Mouse (Mus musculus) heart, embryonic 14.5 days (tissue): ENCODE measurements around the gene Msi2. TPM values are rescaled to one million over a fixed set of nuclear protein-coding genes. Genes with fewer than 3 reads are reported as not detected.

Experiments
- ATAC-seq: fragments of 200-750 bp; cut with Nextera tagmentation; 2 replicates; pipeline ENCODE4 v1.8.0; 2017; ENCODE audit warnings: low read depth, moderate TSS enrichment; ENCODE audit not compliant: insufficient number of reproducible peaks, insufficient read depth, low FRiP score
- H3K27ac ChIP-seq, 2 experiments: fragments of 200-500 bp in 1 of 2; fragments of 300-500 bp in 1 of 2; sonication (generic) in 1 of 2; replicated peaks in 1 of 2; 2 replicates each; pipeline ENCODE4 v1.5.1; 2012 to 2014; ENCODE audit warnings: low read depth in 2 of 2, low read length in 2 of 2, control low read depth in 1 of 2, mild to moderate bottlenecking in 1 of 2, mixed read lengths in 1 of 2; ENCODE audit not compliant: control insufficient read depth in 1 of 2, insufficient read depth in 1 of 2
- H3K27me3 ChIP-seq: fragments of 300-500 bp; sonication (generic); 2 replicates; pipeline ENCODE4 v1.6.1; 2014; ENCODE audit warnings: mild to moderate bottlenecking, low read length, control low read depth; ENCODE audit not compliant: control insufficient read depth, insufficient read depth
- H3K36me3 ChIP-seq: fragments of 300-500 bp; sonication (generic); 2 replicates; pipeline ENCODE4 v1.6.1; 2014; ENCODE audit warnings: mild to moderate bottlenecking, control low read depth, low read length, mixed read lengths; ENCODE audit not compliant: control insufficient read depth, insufficient read depth
- H3K4me1 ChIP-seq, 2 experiments: fragments of 200-500 bp in 1 of 2; fragments of 300-500 bp in 1 of 2; sonication (generic) in 1 of 2; 2 replicates each; pipeline ENCODE4 v1.6.1; 2012 to 2014; ENCODE audit warnings: low read length in 2 of 2, control low read depth in 1 of 2, mixed read lengths in 1 of 2; ENCODE audit not compliant: control insufficient read depth in 2 of 2, insufficient read depth in 2 of 2
- H3K4me2 ChIP-seq: fragments of 300-500 bp; sonication (generic); 2 replicates; pipeline ENCODE4 v1.6.1; 2014; ENCODE audit warnings: mild to moderate bottlenecking, low read length
- H3K4me3 ChIP-seq, 2 experiments: fragments of 200-500 bp in 1 of 2; fragments of 300-500 bp in 1 of 2; sonication (generic) in 1 of 2; 2 replicates each; pipeline ENCODE4 v1.5.1; 2012 to 2014; ENCODE audit warnings: low read length in 2 of 2, mild to moderate bottlenecking in 2 of 2, control low read depth in 1 of 2, low read depth in 1 of 2, moderate library complexity in 1 of 2; ENCODE audit not compliant: control insufficient read depth in 1 of 2, insufficient read depth in 1 of 2
- H3K9ac ChIP-seq: fragments of 300-500 bp; sonication (generic); 2 replicates; pipeline ENCODE4 v1.6.1; 2014; ENCODE audit warnings: mild to moderate bottlenecking, low read length
- H3K9me3 ChIP-seq: fragments of 300-500 bp; sonication (generic); 2 replicates; pipeline ENCODE4 v1.6.1; 2016; ENCODE audit warnings: low read length, control low read depth; ENCODE audit not compliant: control insufficient read depth
- WGBS: fragments of 180-500 bp; shearing (Covaris S2); extraction: QIAGEN DNeasy Blood & Tissue Kit; methylation state at CpG from one replicate; pipeline ENCODE4 v1.1.7; 2014; 5-methylcytosine and 5-hydroxymethylcytosine counted together
- polyA plus RNA-seq: library from polyadenylated mRNA; unstranded; fragments of >200 nt; fragmentation: Nextera tagmentation; extraction: Ambion mirVana; gene quantifications from 2 replicates; pipeline ENCODE4 v1.2.1, GENCODE M21; 2014

The Msi2 gene
- polyA plus RNA-seq, 1 experiment from 2014 or later = 20.9 TPM

- peaks cover 37 to 49% of the 10 kb centered on the region in 2 experiments for H3K4me1 ChIP-seq
- H3K9ac ChIP-seq = peak overlapping the region; percentile 28; the same call in 1 of the 2 replicates
- no peaks in the 10 kb centered on the region for H3K36me3 ChIP-seq
- ATAC-seq = no peak
- peak overlapping the region; percentile 5; the same call in 1 of the 2 replicates for H3K4me2 ChIP-seq
- no peak overlapping the region for H3K4me3 ChIP-seq
- peak overlapping the region; percentile 75 to 88 for H3K27ac ChIP-seq
- 58% methylated on average over 6 of the region's 6 CpGs for WGBS
- H3K27me3 ChIP-seq = no peaks in the 10 kb centered on the region
- no peaks in the 10 kb centered on the region for H3K9me3 ChIP-seq
Measured at GRCm38 (mm10) chr11:88515736-88516583, 202.4 kb downstream of the Msi2 start.

DNA sequence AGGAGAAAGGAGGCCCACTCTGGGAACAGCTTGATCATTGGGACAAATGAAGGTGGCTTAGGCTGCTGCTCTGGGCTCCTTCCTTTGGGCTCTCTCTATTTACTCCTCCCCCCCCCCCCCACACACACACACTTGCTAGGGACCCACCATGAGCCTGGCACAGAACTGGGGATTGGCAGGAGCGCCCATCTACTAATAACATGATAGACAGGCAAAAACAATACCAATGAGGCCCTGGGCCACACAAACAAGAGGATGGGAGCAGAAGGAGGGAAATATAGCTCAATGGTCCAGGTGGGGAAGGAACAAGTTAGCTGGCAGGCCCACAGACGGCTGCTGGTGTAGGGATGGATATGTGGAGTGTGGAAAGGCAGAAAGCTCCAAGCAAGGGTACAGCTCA lies 203.0 kb downstream of the Msi2 start:
- no peaks in the 10 kb centered on the region for H3K36me3 ChIP-seq
- no peak for ATAC-seq
- 64% methylated on average over 2 of the region's 2 CpGs for WGBS
- no peak overlapping the region for H3K4me3 ChIP-seq
- H3K4me1 ChIP-seq = peaks cover 35 to 47% of the 10 kb centered on the region in 2 experiments
- no peak overlapping the region for H3K4me2 ChIP-seq
- peak overlapping the region in 1 of 2 experiments; percentile 88; a peak in 1 of 4 replicates for H3K27ac ChIP-seq
- no peak overlapping the region for H3K9ac ChIP-seq
- H3K27me3 ChIP-seq = no peaks in the 10 kb centered on the region
- no peaks in the 10 kb centered on the region for H3K9me3 ChIP-seq

DNA sequence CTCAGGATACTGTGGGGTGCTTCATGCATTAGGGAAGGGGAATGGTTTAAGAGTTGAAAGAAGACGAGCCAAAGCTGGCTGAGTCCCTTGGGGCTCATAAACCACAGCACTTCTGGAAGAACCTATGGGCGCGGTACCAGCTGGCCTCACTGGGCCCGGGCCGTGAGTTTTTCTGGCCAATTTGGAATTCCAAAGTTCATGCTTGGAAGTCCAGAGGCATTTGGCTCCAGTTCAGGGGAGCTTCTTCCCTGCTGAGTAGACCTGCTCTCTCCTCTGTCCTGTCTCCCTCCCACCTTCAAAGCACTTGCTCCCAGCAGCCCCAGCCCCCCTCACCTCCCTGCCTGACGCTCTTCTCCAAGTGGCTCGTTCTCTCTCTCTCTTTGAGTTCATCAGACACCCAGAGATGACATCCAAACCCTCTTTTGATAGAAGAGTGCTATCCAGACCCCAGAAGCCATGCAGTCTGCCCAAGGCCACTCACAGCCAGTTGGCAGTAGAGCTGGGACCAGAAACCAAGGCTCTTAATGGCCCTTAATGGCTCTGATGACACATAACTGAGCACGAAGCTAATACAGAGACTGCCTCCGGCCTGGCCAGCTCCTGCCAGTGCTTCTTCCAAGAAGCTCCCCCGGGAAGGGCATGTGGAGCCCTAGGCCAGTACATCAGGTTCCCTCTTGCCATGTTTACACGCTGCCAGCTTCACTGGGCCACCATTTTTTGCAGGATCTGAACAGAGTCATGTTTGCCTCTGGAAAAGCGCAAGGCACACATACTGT lies 204.0 kb downstream of the Msi2 start:
- 77% methylated on average over 12 of the region's 12 CpGs for WGBS
- peaks cover 35 to 47% of the 10 kb centered on the region in 2 experiments for H3K4me1 ChIP-seq

GRCm38 (mm10) chr11:88512580-88512979 lies 205.7 kb downstream of the Msi2 start:
- H3K4me3 ChIP-seq = no peak overlapping the region
- no peak overlapping the region for H3K4me2 ChIP-seq
- no peaks in the 10 kb centered on the region for H3K9me3 ChIP-seq
- H3K36me3 ChIP-seq = peaks cover 8% of the 10 kb centered on the region; the same call in 1 of the 2 replicates
- WGBS = 29% methylated on average over 4 of the region's 4 CpGs
- H3K27ac ChIP-seq = no peak overlapping the region
- no peaks in the 10 kb centered on the region for H3K27me3 ChIP-seq
- no peak for ATAC-seq
- H3K9ac ChIP-seq = no peak overlapping the region
- peaks cover 34 to 56% of the 10 kb centered on the region in 2 experiments for H3K4me1 ChIP-seq

More for the DNA sequence above, 204.0 kb downstream of the Msi2 start:
- Histone ChIP-seq H3K27me3 (no peaks in the 10 kb centered on the region), H3K27ac (no peak overlapping the region), H3K9ac (no peak overlapping the region), H3K36me3 (no peaks in the 10 kb centered on the region; the same call in 1 of the 2 replicates), H3K4me3 (no peak overlapping the region), H3K4me2 (no peak overlapping the region), H3K9me3 (no peaks in the 10 kb centered on the region)
- ATAC-seq = no peak

GRCm38 (mm10) chr11:88510282-88510850 lies 207.9 kb downstream of the Msi2 start:
- H3K27ac ChIP-seq = no peak overlapping the region
- no peaks in the 10 kb centered on the region for H3K27me3 ChIP-seq
- ATAC-seq = no peak
- H3K4me3 ChIP-seq = no peak overlapping the region
- 78% methylated on average over 8 of the region's 8 CpGs for WGBS
- H3K9ac ChIP-seq = no peak overlapping the region
- peaks cover 24 to 43% of the 10 kb centered on the region in 2 experiments for H3K4me1 ChIP-seq
- no peaks in the 10 kb centered on the region for H3K9me3 ChIP-seq
- peaks cover 8% of the 10 kb centered on the region; the same call in 1 of the 2 replicates for H3K36me3 ChIP-seq
- no peak overlapping the region for H3K4me2 ChIP-seq

DNA sequence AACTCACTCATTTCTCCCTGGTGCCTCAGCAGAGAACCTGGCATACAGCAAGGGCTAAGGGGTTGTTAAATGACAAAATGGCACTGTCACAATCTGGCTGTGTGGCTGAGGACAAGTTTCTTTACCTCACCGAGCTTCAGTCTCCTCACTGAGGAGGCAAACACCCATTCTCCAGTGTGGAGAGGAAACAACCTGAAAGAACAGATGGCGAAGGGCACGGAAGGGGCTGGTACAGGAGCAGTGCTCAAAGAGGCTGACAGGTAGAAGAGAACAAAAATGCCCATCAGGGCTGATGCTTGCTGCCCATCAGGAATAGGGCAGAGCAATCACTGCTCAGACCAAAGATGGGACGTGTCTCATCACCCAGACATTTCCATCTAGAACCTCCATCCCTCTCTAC lies 208.8 kb downstream of the Msi2 start:
- no peak for ATAC-seq
- Histone ChIP-seq H3K9ac (no peak overlapping the region), H3K4me1 (peaks cover 20 to 35% of the 10 kb centered on the region in 2 experiments), H3K9me3 (no peaks in the 10 kb centered on the region), H3K27me3 (no peaks in the 10 kb centered on the region), H3K27ac (no peak overlapping the region), H3K4me3 (no peak overlapping the region), H3K36me3 (peaks cover 8% of the 10 kb centered on the region; the same call in 1 of the 2 replicates), H3K4me2 (no peak overlapping the region)
- WGBS = 89% methylated on average over 4 of the region's 4 CpGs

- Histone ChIP-seq H3K4me2 (no peak overlapping the region), H3K27me3 (no peaks in the 10 kb centered on the region), H3K4me1 (peaks cover 16 to 40% of the 10 kb centered on the region in 2 experiments), H3K4me3 (no peak overlapping the region), H3K27ac (no peak overlapping the region; a peak in 1 of 4 replicates), H3K9me3 (no peaks in the 10 kb centered on the region), H3K36me3 (peaks cover 8% of the 10 kb centered on the region; the same call in 1 of the 2 replicates), H3K9ac (0 out of 2 replicates have a peak overlapping the region, but pooled peaks have one; percentile 16)
- no peak for ATAC-seq
- WGBS = 75% methylated on average over 7 of the region's 7 CpGs
Measured at GRCm38 (mm10) chr11:88508133-88508532, 210.2 kb downstream of the Msi2 start.
